Mouse (Mus musculus): ENCODE results near the gene Gm9376. TPM values are rescaled to one million over a fixed set of nuclear protein-coding genes. Genes with fewer than 3 reads are reported as not detected.

Gm9376 gene
- total and polyA plus RNA-seq, 3 experiments, result not detected

- Histone ChIP-seq H3K9me3 (replicated peaks) (no peaks in the 10 kb centered on the region), H3K36me3 (replicated peaks) (no peaks in the 10 kb centered on the region), H3K4me1 (ENCODE audit: insufficient read depth, low read depth, low read length) (no peaks in the 10 kb centered on the region), H3K27me3 (ENCODE audit: insufficient read depth, low read length) (peaks cover 16% of the 10 kb centered on the region), H3K4me3 (ENCODE audit: low read depth, low read length) (no peak overlapping the region)
- no peak for DNase-seq (ENCODE audit: low spot score)
- ATAC-seq (ENCODE audit: extremely low read depth, insufficient number of reproducible peaks, low FRiP score, poor library complexity, severe bottlenecking), result no peak
- TF ChIP-seq POLR2AphosphoS5 (IDR thresholded peaks at IDR 0.05; ENCODE audit: insufficient replicate concordance, low read depth, low read length) (no peak), CTCF (IDR thresholded peaks at IDR 0.05; ENCODE audit: low read depth, low read length) (no peak), TAL1 (conservative IDR thresholded peaks at IDR 0.05; ENCODE audit: low read depth, low read length) (no peak), GATA2 (IDR thresholded peaks at IDR 0.05; ENCODE audit: borderline replicate concordance, low read depth, low read length) (no peak), GATA1 (IDR thresholded peaks at IDR 0.05; ENCODE audit: borderline replicate concordance, low read length) (no peak)
Measured at GRCm38 (mm10) chr14:118317260-118317659, 50.5 kb downstream of the Gm9376 start.

Other genes with a start within 250 kb of the Gm9376 start
- 0.29 TPM in 1 of 2 replicates, not detected in the other for gene Dct, start 214.7 kb upstream of the Gm9376 start, total RNA-seq (2014; fragmentation: Nextera tagmentation)
- 0.23 and 0.44 TPM in 2 replicates for gene Dct, start 214.7 kb upstream of the Gm9376 start, total RNA-seq (2017)
- gene Dct, start 214.7 kb upstream of the Gm9376 start, polyA plus RNA-seq (2012), result not detected in 2 replicates
- gene Tgds, start 134.2 kb upstream of the Gm9376 start, total RNA-seq (2014; fragmentation: Nextera tagmentation), result 20.0 and 29.9 TPM in 2 replicates
- gene Tgds, start 134.2 kb upstream of the Gm9376 start, total RNA-seq (2017), result 8.5 and 12.2 TPM in 2 replicates
- gene Tgds, start 134.2 kb upstream of the Gm9376 start, polyA plus RNA-seq (2012), result 3.1 and 6.5 TPM in 2 replicates
- 18.6 and 21.1 TPM in 2 replicates for gene Gpr180, start 129.8 kb upstream of the Gm9376 start, total RNA-seq (2014; fragmentation: Nextera tagmentation)
- 23.0 and 25.0 TPM in 2 replicates for gene Gpr180, start 129.8 kb upstream of the Gm9376 start, total RNA-seq (2017)
- gene Gpr180, start 129.8 kb upstream of the Gm9376 start, polyA plus RNA-seq (2012), result 9.6 and 10.1 TPM in 2 replicates
- 3.0 and 4.6 TPM in 2 replicates for gene Sox21, start 29.9 kb upstream of the Gm9376 start, total RNA-seq (2014; fragmentation: Nextera tagmentation)
- gene Sox21, start 29.9 kb upstream of the Gm9376 start, total RNA-seq (2017), result 1.2 and 1.3 TPM in 2 replicates
- 9.0 and 10.9 TPM in 2 replicates for gene Sox21, start 29.9 kb upstream of the Gm9376 start, polyA plus RNA-seq (2012)

Data from G1E (cell line).